43 mouse cellular contexts compared by ENCODE assay signal in the genomic region with DNA sequence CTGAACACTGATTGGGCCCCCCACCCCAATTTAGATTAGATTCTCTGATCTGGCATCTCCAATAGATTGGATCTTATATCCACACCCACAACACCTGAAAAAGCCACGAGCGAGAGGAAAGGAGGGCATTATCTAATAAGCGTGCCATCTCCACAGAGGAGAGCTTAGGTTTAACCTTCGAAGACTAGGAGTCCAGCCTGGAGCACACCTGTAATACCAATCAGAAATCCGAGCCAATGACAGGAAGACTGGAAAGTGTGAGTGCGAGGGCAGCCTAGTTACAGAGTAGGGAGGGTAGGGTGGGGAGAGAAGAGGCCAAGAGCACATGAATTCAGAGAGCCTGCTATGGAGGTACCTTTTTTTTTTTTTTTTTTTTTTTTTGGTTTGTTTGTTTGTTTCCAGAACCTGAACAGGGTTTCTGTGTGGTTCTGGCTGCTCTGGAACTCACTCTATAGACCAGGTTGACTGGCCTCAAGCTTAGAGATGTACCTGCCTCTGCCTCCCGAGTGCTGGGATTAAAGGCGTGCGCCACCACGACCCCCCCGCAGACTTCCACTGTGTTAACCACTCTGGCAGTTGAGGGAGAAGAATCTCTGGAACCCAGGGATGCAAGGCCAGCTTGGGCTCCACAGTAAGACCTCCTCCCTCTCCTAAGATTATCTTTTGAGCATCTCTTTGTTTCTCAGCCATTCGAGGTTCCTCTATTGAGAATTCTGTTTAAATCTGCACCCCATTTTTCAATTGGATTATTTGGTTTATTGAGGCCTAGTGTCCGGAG. TPM values are rescaled to one million over a fixed set of nuclear protein-coding genes. Genes with fewer than 3 reads are reported as not detected.
"Had no signal": no experiment of that assay in that cellular context is flagged by ENCODE, and none has a peak within 500 bp of the region (broad histone marks: within the 10 kb centered on the region; RNA-seq: fewer than 3 reads in every experiment).

No protein-coding gene starts in this region.

- H3K4me3 ChIP-seq: heart, embryonic 12.5 days; heart, embryonic 13.5 days; heart, embryonic 15.5 days; hindbrain, embryonic 10.5 days; hindbrain, embryonic 12.5 days; hindbrain, embryonic 13.5 days; hindbrain, embryonic 15.5 days; intestine, embryonic 15.5 days; kidney, embryonic 15.5 days; layer of hippocampus, adult 2 months; left cerebral cortex, adult 2 months had no signal

- H3K27me3 ChIP-seq: heart, embryonic 12.5 days; heart, embryonic 13.5 days; heart, embryonic 15.5 days; hindbrain, embryonic 12.5 days; hindbrain, embryonic 13.5 days; hindbrain, embryonic 15.5 days; intestine, embryonic 15.5 days; kidney, embryonic 15.5 days had no signal

- H3K4me2 ChIP-seq: heart, embryonic 11.5 days; heart, embryonic 12.5 days; heart, embryonic 13.5 days; heart, embryonic 15.5 days; hindbrain, embryonic 12.5 days; hindbrain, embryonic 13.5 days; hindbrain, embryonic 14.5 days; hindbrain, embryonic 15.5 days; intestine, embryonic 15.5 days; kidney, embryonic 15.5 days had no signal

- DNase-seq: heart, postnatal 10 days; heart, postnatal 14 days; heart, postnatal 36 days; kidney, adult 11 months; kidney, adult 18-20 months; kidney, adult 2 months; kidney, adult 8-10 months; kidney, adult 9 months; kidney, postnatal 10 days; kidney, postnatal 14 days; kidney, postnatal 25 days; kidney, postnatal 36 days; kidney, postnatal 4 days; layer of hippocampus, adult 9-11 months; layer of hippocampus, postnatal 36 days had no signal

- H3K9me3 ChIP-seq: heart, embryonic 12.5 days; heart, embryonic 13.5 days; heart, embryonic 15.5 days; hindbrain, embryonic 10.5 days; hindbrain, embryonic 12.5 days; hindbrain, embryonic 13.5 days; hindbrain, embryonic 15.5 days; intestine, embryonic 15.5 days; kidney, embryonic 15.5 days had no signal

- ATAC-seq: hindbrain, embryonic 16.5 days; hindbrain, postnatal 0 days; inflammation-experienced regulatory T-cells, adult 6 months; intestine, embryonic 15.5 days; intestine, embryonic 16.5 days; intestine, postnatal 0 days had no signal

- H3K4me1 ChIP-seq: intestine, embryonic 15.5 days; kidney, embryonic 15.5 days had no signal

- H3K9ac ChIP-seq: heart, embryonic 12.5 days; heart, embryonic 13.5 days; heart, embryonic 15.5 days; hindbrain, embryonic 12.5 days; hindbrain, embryonic 13.5 days; hindbrain, embryonic 14.5 days; hindbrain, embryonic 15.5 days; intestine, embryonic 15.5 days; kidney, embryonic 15.5 days had no signal

- H3K27ac ChIP-seq: heart, embryonic 13.5 days; heart, embryonic 15.5 days; hindbrain, embryonic 10.5 days; hindbrain, embryonic 12.5 days; hindbrain, embryonic 13.5 days; hindbrain, embryonic 14.5 days; hindbrain, embryonic 15.5 days; hindbrain, postnatal 0 days; intestine, embryonic 15.5 days; kidney, embryonic 15.5 days; kidney, postnatal 0 days; layer of hippocampus, adult 2 months; left cerebral cortex, adult 2 months had no signal

- H3K36me3 ChIP-seq: intestine, embryonic 15.5 days had no signal

RNA-seq across cellular contexts. Expression of a gene that starts 58.4 kb away (rescaled TPM):
- total RNA-seq: heart, postnatal 10 days; heart, postnatal 14 days; heart, postnatal 25 days; heart, postnatal 36 days; hematopoietic stem cell, adult 5-6 weeks had no signal
- polyA plus RNA-seq: heart, embryonic 11.5 days; heart, embryonic 12.5 days; heart, embryonic 13.5 days; heart, embryonic 14.5 days; heart, embryonic 15.5 days; heart, embryonic 16.5 days; heart, postnatal 0 days; inflammation-experienced regulatory T-cells, adult 6 months; intestine, embryonic 14.5 days; intestine, postnatal 0 days; kidney, adult 2 months; kidney, embryonic 14.5 days; kidney, embryonic 15.5 days; kidney, embryonic 16.5 days; kidney, postnatal 0 days; large intestine, adult 2 months had no signal
